22 mouse cellular contexts compared by ENCODE assay signal in genomic region chr19:25098941-25099340, GRCm38 (mm10).
DNase-seq lines count a peak whose midpoint lies in the region; ATAC-seq and TF ChIP-seq lines count a peak whose summit lies in the region.
"Had no signal": no experiment of that assay in that cellular context is flagged by ENCODE, and none has a peak within 500 bp of the region (broad histone marks: within the 10 kb centered on the region; RNA-seq: fewer than 3 reads in every experiment).

No protein-coding gene starts in this region.

- DNase-seq in liver, adult 2 months (ENCODE audit: extremely low read depth, low read depth, low spot score): no peak
- DNase-seq in liver, embryonic 11.5 days (ENCODE audit: low spot score): no peak
- DNase-seq in ES-E14 (ENCODE audit: low read depth, low spot score) (peak; percentile 15), ZHBTc4 (ENCODE audit: low read depth, low spot score) (peak; percentile 81)
- DNase-seq in left cerebral cortex, adult 11 months (ENCODE audit: low spot score): no peak
- no peak for DNase-seq in limb, embryonic 10.5 days (ENCODE audit: low spot score)
- DNase-seq: adrenal gland, adult 2 months; adrenal gland, postnatal 10 days; cerebellum, adult 11 months; cerebellum, adult 18-20 months; cerebellum, adult 8-10 months; cerebellum, adult 9-11 months; cerebellum, postnatal 14 days; cerebellum, postnatal 36 days; embryo, embryonic 11 days had no signal

- no peaks in the 10 kb centered on the region for H3K79me2 ChIP-seq in liver, adult 2 months (ENCODE audit: control insufficient read depth, insufficient read depth, low read length)

- no peaks in the 10 kb centered on the region for H3K9me3 ChIP-seq in liver, embryonic 11.5 days (ENCODE audit: control insufficient read depth, low read length)
- H3K9me3 ChIP-seq in ES-E14 (ENCODE audit: control insufficient read depth, insufficient read depth, low read depth, low read length): no peaks in the 10 kb centered on the region
- H3K9me3 ChIP-seq in limb, embryonic 10.5 days (replicated peaks): no peaks in the 10 kb centered on the region
- H3K9me3 ChIP-seq: embryonic facial prominence, embryonic 13.5 days; embryonic facial prominence, embryonic 15.5 days; forebrain, embryonic 10.5 days; forebrain, embryonic 12.5 days had no signal

- TF ChIP-seq POLR2A in liver, adult 2 months (IDR thresholded peaks at IDR 0.05; ENCODE audit: extremely low read depth, insufficient read depth, low read length): no peak

- 68% methylated on average over 4 of the region's 4 CpGs for WGBS in liver, adult 2 months
- 87% methylated on average over 4 of the region's 4 CpGs for WGBS in liver, embryonic 11.5 days
- 88% methylated on average over 4 of the region's 4 CpGs for WGBS in limb, embryonic 10.5 days

- H3K4me2 ChIP-seq in liver, embryonic 11.5 days: no peak overlapping the region
- H3K4me2 ChIP-seq: embryonic facial prominence, embryonic 13.5 days; embryonic facial prominence, embryonic 15.5 days; forebrain, embryonic 12.5 days had no signal

- H3K36me3 ChIP-seq in liver, adult 2 months (ENCODE audit: control insufficient read depth, insufficient read depth, low read length): peaks cover 24% of the 10 kb centered on the region
- 0 out of 2 replicates have a peak, but pooled peaks cover 3% of the 10 kb centered on the region for H3K36me3 ChIP-seq in liver, embryonic 11.5 days (ENCODE audit: control insufficient read depth, insufficient read depth, low read length)
- no peaks in the 10 kb centered on the region for H3K36me3 ChIP-seq in ES-E14 (ENCODE audit: control insufficient read depth, insufficient read depth, low read length, poor library complexity, severe bottlenecking)
- no peaks in the 10 kb centered on the region for H3K36me3 ChIP-seq in limb, embryonic 10.5 days
- H3K36me3 ChIP-seq: embryonic facial prominence, embryonic 13.5 days; embryonic facial prominence, embryonic 15.5 days; forebrain, embryonic 10.5 days; forebrain, embryonic 12.5 days had no signal

- peaks cover 13% of the 10 kb centered on the region for H3K4me1 ChIP-seq in liver, adult 2 months (ENCODE audit: control insufficient read depth, insufficient read depth, low read length)
- H3K4me1 ChIP-seq in liver, embryonic 11.5 days (replicated peaks; ENCODE audit: control insufficient read depth, insufficient read depth, low read length): peaks cover 5% of the 10 kb centered on the region
- peaks cover 1 to 2% of the 10 kb centered on the region in 2 experiments; a peak in 2 of 4 replicates for H3K4me1 ChIP-seq in ES-E14 (ENCODE audit: control insufficient read depth in 2 of 2, insufficient read depth in 2 of 2, low read length in 2 of 2, poor library complexity in 1 of 2)
- H3K4me1 ChIP-seq in limb, embryonic 10.5 days: peaks cover 11% of the 10 kb centered on the region

- H3K27ac ChIP-seq in liver, adult 2 months (replicated peaks; ENCODE audit: insufficient read depth, low read depth, low read length): peak overlapping the region; percentile 88; the same call in 1 of the 2 replicates
- no peak overlapping the region for H3K27ac ChIP-seq in liver, embryonic 11.5 days (ENCODE audit: low read depth, low read length)
- no peak overlapping the region for H3K27ac ChIP-seq in ES-E14 (ENCODE audit: insufficient read depth, low read depth, low read length, poor library complexity, severe bottlenecking)
- no peak overlapping the region for H3K27ac ChIP-seq in limb, embryonic 10.5 days
- H3K27ac ChIP-seq: embryonic facial prominence, embryonic 13.5 days; embryonic facial prominence, embryonic 15.5 days; forebrain, embryonic 10.5 days; forebrain, embryonic 12.5 days had no signal

- TF ChIP-seq CTCF in liver, adult 2 months (IDR thresholded peaks at IDR 0.05; ENCODE audit: low read depth, low read length): no peak

- in situ Hi-C loops in ES-E14 (cut with MboI; ENCODE audit: low sequenced_read_pairs in 2 of 2, unreplicated experiment in 2 of 2): no loop called here

- no peak for ATAC-seq in liver, embryonic 11.5 days (replicated peaks; ENCODE audit: low FRiP score)
- ATAC-seq: forebrain, embryonic 14.5 days; forebrain, embryonic 16.5 days had no signal

- H3K4me3 ChIP-seq in liver, adult 2 months (ENCODE audit: insufficient read depth, low read depth, low read length): no peak overlapping the region
- no peak overlapping the region for H3K4me3 ChIP-seq in liver, embryonic 11.5 days (ENCODE audit: low read depth, low read length)
- no peak overlapping the region for H3K4me3 ChIP-seq in ES-E14 (ENCODE audit: insufficient read depth in 1 of 2, low read depth in 1 of 2, low read length in 2 of 2, poor library complexity in 1 of 2, severe bottlenecking in 1 of 2)
- no peak overlapping the region for H3K4me3 ChIP-seq in limb, embryonic 10.5 days
- H3K4me3 ChIP-seq: embryonic facial prominence, embryonic 13.5 days; embryonic facial prominence, embryonic 15.5 days; erythroblast, embryonic 14.5 days; forebrain, embryonic 10.5 days; forebrain, embryonic 12.5 days had no signal

- H3K27me3 ChIP-seq in liver, adult 2 months (ENCODE audit: control insufficient read depth, insufficient read depth, low read length): no peaks in the 10 kb centered on the region
- H3K27me3 ChIP-seq in liver, embryonic 11.5 days (replicated peaks; ENCODE audit: control insufficient read depth, insufficient read depth, low read length): no peaks in the 10 kb centered on the region
- H3K27me3 ChIP-seq in limb, embryonic 10.5 days (ENCODE audit: low read depth, poor library complexity, severe bottlenecking): 0 out of 2 replicates have a peak, but pooled peaks cover 3% of the 10 kb centered on the region
- H3K27me3 ChIP-seq: embryonic facial prominence, embryonic 13.5 days; embryonic facial prominence, embryonic 15.5 days had no signal

- no peak overlapping the region for H3K9ac ChIP-seq in liver, adult 2 months (ENCODE audit: low read depth, low read length)
- H3K9ac ChIP-seq in liver, embryonic 11.5 days (ENCODE audit: low read depth, low read length): no peak overlapping the region
- no peak overlapping the region for H3K9ac ChIP-seq in ES-E14 (ENCODE audit: insufficient read depth, low read depth, low read length, poor library complexity, severe bottlenecking)
- H3K9ac ChIP-seq: embryonic facial prominence, embryonic 13.5 days; embryonic facial prominence, embryonic 15.5 days; forebrain, embryonic 12.5 days had no signal

TF ChIP-seq in ES-E14, 5 proteins besides CTCF, POLR2A, EP300 and RAD21:
- no peak for TF ChIP-seq ZNF384 (IDR thresholded peaks at IDR 0.05; ENCODE audit: low read depth, low read length)
- no peak for TF ChIP-seq MAFK (IDR thresholded peaks at IDR 0.05; ENCODE audit: insufficient read depth, low read depth, low read length)
- TF ChIP-seq HCFC1 (IDR thresholded peaks at IDR 0.05; ENCODE audit: borderline replicate concordance, insufficient read depth, low read length): no peak
- TF ChIP-seq CHD2 (IDR thresholded peaks at IDR 0.05; ENCODE audit: low read depth, low read length): no peak
- TF ChIP-seq ZC3H11A (IDR thresholded peaks at IDR 0.05; ENCODE audit: borderline replicate concordance, low read depth, low read length): no peak
TF ChIP-seq in ES-E14: peak in this region for 0.

Comparison
In these comparisons a context has a peak if more than half of its experiments do, and no peak if none do; other contexts are left out.
1. DNase-seq: peak in ES-E14 (single experiment) and ZHBTc4 (single experiment); none in liver, adult 2 months (single experiment), liver, embryonic 11.5 days (single experiment), left cerebral cortex, adult 11 months (single experiment) and limb, embryonic 10.5 days (single experiment).